Mouse (Mus musculus) ZHBTc4 (cell line): Measurements from ENCODE around the gene Tubb5.

ENCODE experiments used
- DNase-seq: peaks from one replicate; pipeline ENCODE4 v3.0.0-alpha.2; 2011; ENCODE audit warnings: low read depth, low spot score

Tubb5 gene

DNA sequence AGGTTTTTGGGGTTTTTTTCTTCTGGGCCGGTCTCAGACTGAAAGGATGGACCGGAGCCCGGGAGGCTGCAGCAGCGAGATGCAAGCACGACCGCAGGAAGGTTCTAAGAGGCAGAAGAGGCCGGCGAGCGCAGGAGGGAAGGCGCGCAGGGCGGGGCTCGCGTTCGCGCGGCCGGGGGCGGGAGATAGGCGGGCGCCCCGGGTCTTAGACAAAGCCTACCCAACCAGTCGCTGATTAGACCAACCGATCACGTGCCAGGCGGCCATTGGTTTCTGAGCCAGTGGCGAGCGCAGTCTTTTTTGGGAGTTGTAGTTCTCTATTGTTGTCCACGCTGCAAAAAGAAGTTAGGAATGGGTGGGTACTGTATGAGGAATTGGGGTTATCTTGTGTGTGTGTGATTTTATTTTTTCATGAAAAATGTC lies at the start of gene Tubb5:
Gene Tubb5 (minus strand): TSS at position 185 of the 423 bp plus-strand sequence.
- DNase-seq, result peak; percentile 99

DNA sequence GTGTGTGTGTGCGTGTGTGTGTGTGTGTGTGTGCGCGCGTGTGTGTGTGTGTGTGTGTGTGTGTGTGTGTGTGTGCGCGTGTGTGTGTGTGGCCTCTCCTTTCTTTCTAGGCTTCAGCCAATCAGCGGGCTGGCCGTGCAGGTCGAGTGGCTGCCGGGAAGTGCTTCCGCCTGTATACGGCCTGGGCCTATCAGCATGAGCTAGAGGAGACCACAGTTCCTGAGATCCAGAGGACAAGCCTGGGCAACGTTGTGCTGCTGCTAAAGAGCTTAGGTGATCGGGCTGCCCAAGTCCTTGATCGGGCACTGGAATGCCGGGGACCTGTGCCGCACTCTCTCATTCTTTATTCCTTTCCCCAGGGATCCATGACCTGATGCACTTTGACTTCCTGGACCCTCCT lies 49.6 kb upstream of the Tubb5 start:
- DNase-seq, result peak; percentile 91

DNA sequence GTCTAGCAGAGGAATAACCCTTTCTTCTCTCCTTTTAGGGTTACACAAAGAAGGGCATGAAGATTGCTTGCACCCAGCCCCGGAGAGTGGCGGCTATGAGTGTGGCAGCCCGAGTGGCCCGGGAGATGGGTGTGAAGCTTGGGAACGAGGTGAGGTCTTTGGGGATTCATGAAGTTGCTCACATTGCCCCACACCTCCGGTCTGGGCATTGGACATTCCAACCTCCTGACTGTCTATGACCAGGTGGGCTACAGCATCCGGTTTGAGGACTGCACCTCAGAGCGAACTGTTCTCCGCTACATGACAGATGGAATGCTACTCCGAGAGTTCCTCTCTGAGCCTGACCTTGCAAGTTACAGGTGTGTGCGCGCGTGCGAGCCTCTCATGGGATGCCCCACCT lies 45.7 kb upstream of the Tubb5 start:
- DNase-seq, result no peak

DNA sequence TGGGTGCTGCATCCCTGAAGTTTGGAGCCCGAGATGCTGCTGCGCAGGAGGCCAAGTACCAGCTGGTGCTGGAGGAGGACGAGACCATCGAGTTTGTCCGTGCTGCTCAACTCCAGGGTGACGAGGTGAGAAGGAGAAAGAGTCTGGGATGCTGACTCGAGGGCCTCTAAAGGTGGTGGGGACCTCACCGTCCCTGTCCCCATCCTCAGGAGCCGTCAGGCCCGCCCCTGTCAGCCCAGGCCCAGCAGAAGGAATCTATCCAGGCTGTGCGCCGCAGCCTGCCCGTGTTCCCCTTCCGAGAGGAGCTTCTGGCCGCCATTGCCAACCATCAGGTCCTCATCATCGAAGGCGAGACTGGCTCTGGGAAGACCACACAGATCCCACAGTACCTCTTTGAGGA lies 44.8 kb upstream of the Tubb5 start:
- no peak for DNase-seq

DNA sequence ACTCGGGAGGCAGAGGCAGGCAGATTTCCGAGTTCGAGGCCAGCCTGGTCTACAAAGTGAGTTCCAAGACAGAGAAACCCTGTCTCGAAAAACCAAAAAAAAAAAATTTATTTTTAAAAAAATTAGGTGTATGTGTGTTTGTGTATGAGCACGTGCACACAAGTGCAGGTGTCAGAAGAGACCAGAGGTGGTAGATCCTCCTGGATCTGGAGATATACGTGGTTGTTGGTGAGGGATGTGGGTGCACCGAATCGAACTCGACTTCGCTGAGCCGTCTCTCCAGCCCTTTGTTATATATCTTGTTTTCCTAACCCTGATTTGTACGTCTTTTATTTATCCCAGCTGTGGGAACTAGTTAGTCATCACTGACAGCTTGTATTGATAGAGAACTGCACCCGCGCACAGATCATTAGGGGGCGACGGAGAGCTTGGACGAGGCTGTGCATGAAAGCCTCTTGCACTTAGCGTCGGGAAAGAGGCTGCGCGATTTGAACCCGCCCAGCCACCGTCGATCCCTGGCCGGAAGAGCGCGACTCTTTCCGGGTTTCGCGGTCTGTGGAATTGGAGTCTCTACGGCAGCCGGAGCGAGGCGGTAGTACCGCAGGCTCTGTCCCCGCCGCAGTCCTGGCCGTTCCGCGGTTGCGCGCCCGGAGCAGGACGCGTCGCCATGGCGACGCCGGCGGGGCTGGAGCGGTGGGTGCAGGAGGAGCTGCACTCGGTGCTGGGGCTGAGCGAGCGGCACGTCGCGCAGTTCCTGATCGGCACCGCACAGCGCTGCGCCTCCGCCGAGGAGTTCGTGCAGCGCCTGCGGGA lies 41.3 kb upstream of the Tubb5 start, which contains the start of gene Dhx16:
Gene Dhx16 (plus strand): TSS at position 575 of the 813 bp plus-strand sequence.
- DNase-seq, result peak; percentile 98

DNA sequence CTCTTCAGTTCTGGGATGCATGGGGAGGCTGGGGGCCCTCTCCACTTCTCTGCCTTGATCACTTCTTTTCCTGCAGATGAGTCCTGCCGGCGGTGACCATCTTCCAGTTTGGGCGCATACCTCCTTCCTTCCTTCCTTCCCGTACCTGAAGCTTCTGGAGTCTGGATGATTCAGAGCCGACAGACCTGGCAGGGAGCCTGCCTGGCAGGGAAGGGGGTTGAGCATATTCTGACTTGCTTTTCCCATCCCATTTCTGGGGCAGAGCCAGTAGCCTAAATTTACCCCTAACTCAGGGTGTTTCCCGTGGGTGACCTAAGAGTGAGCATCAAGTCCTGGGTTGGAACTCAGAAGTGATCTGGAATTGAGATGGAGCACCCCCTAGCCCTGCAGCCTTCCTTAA lies 36.6 kb upstream of the Tubb5 start:
- DNase-seq, result no peak

DNA sequence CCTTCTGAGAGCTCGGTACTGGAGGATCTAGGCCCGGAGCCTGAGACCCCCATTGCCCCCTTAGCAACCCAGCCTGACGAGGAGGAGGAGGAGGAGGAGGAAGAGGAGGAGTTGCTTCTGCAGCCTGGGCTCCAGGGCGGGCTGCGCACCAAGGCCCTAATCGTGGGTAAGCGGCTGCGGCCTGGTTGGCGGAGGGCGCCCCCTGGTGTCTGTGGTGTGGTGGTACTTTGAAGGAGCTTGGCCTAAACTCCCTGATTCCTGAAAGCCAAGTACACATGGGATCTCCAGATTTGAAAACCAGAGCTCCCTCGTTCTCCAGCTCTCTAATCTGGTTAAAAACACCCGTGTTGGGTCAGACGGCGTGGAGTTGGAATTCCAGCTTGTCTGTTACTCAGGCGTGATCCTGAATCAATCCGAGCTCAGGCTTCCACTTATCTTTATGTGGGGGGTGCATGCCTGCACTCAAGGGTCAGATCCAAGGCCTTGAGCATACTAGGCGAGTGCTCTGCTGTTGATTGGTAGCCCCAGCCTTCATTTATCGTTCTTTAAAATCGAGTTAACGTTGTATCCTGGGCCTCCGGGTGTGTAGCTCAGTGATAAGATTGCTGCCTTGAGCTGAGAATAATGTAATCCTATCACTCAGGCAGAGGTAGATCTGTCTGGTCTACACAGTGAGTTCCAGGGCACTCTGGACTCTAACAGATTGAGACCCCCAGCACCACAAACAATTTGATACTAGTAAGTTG lies 35.8 kb upstream of the Tubb5 start:
- DNase-seq, result peak; percentile 91

DNA sequence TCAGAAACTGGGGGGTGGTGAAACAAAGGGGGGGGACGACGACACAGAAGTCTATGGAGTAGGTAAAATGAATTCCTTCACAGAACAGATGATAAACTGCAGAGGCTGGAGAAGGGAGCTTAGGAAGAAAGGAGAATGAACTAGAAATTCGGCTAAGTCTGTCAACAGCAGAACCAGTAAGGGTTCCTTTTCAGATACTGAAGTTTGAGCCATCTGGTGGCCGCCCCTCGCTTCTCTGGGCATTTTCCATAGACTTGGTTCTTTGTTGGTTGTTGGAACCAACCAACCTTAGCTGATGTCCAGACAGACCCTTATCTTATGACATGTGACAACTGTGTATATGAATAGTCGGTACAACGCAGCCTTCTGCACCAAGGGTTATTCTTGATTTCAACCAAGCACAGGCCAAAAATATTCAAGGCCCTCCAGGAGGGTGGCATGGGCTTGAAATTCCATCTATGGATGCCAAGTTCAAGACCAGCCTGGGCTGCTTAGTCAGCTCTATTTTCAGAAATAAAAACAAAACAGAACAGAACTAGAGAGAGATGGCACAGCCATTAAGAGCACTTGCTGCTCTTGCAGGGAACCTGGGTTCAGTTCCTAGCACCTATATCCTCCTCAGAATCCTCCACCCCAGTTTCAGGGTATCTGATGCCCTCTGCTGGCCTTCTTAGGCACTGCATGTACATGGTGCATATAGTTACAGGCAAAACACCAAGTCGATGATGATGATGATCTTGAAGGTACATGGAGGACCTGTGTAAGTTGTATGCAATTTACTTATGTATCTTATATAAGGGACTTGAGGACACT lies 33.0 kb upstream of the Tubb5 start:
- DNase-seq, result peak; percentile 82

DNA sequence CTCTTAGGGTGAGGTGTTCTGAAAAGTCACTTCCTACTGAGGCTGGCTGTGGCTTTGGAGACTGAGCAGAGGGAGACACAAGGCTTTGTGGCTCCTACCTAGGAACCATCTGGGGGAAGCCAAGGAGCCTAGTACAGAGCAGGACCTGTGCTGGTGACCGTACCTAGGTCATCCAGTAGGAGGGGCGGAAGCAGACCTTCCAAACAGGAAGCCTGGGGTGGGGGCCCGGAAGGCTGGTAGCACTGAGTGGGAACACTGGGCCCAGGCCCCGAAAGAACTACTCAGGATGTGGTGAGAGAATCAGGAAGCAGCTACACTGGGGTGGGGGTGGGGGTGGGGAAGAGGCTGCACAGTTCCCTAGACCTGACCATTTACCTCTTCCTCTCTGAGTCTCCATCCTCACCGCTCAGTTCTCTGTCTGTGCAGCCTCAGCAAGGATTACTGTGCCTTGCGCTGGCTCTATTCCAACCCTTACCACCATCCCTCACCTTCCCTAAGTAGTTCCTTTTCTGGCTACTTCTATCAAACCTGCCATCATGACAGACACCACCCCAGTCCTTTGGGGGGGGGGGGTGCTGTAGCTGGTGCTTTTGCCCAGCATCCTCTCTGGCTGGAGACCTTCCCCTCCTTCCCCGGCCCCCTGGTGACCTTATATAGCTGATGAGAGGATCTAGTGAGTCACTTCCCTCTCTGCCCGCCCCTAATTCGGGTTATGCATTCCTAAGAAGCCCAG lies 32.2 kb upstream of the Tubb5 start:
- DNase-seq, result peak; percentile 77

DNA sequence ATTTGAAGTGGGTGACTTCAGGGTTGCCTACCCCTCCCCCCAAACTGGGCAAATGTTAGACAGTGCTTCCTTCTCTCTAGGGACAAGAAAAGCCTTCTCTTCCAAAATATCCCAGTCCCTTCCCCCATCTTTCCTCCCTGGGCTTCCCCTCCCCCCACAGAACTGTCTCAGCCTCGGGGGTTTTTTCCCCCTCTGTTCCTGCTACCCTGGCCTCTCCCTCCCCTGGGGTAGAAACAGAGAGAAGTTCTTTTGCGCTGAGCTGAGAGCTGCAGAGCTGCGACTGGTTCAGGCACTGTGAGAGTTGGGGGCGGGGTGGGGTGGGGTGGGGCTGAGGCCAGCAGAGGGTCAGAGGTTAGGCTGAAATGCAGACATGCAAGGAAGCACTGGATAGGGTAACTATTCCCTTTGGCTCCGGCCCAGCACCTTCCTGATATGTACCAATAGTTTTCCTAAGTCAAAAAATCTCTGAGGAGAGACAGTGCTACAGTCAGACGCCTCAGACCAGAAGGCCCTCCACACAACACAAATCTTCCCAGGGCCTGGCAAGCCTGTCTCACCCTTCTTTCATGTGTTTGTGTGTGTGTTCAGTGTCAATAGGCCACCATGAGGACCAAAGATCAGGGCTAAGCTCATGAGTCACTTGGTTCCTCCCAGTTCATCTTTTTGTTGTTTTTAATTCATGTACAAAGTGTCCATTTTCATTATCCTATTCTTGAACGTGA lies 31.4 kb upstream of the Tubb5 start:
- peak; percentile 83 for DNase-seq

DNA sequence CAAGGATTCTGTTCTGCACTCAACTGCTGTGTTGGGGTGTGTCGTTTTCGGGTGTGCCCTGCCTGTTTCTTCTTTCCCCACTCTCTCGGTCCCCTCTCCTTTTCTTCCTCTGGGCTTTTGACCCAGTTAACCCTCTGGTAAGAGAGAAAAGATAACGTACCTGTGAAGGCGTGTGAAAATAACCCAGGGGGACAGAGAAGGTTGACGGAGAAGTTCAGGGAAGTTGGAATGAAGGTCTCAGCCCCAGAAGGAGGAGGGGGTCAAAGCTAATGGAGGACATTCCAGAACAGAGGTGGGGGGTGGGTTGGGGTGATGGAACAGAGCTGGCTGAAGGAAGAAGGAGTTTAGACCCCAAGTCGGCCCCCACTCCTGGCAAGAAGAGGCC lies 30.8 kb upstream of the Tubb5 start:
- no peak for DNase-seq

DNA sequence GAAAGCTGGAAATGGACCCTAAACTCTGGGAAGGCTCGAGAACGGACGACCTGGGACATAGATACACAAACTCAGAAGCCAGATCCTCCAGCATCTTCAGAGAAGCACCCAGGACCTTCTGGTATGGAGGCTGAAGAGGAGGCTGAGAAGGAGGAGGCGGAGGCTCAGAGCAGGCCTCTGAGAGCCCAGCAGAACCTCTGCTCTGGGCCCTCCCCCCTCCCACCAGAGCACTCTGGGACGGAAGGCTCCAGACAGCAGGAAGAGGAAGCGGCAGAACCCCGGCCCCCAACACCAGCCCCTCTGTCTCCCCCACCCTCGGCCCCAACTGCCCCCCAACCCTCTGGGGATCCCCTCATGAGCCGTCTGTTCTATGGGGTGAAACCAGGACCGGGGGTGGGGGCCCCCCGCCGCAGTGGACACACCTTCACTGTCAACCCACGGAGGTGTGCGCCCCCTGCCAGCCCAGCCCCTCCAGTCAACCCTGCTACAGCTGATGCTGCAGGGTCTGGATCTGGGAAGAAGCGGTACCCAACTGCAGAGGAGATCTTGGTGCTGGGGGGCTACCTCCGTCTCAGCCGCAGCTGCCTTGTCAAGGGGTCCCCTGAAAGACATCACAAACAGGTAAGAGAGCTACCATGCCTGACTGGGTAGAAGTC lies 30.2 kb upstream of the Tubb5 start:
- no peak for DNase-seq

DNA sequence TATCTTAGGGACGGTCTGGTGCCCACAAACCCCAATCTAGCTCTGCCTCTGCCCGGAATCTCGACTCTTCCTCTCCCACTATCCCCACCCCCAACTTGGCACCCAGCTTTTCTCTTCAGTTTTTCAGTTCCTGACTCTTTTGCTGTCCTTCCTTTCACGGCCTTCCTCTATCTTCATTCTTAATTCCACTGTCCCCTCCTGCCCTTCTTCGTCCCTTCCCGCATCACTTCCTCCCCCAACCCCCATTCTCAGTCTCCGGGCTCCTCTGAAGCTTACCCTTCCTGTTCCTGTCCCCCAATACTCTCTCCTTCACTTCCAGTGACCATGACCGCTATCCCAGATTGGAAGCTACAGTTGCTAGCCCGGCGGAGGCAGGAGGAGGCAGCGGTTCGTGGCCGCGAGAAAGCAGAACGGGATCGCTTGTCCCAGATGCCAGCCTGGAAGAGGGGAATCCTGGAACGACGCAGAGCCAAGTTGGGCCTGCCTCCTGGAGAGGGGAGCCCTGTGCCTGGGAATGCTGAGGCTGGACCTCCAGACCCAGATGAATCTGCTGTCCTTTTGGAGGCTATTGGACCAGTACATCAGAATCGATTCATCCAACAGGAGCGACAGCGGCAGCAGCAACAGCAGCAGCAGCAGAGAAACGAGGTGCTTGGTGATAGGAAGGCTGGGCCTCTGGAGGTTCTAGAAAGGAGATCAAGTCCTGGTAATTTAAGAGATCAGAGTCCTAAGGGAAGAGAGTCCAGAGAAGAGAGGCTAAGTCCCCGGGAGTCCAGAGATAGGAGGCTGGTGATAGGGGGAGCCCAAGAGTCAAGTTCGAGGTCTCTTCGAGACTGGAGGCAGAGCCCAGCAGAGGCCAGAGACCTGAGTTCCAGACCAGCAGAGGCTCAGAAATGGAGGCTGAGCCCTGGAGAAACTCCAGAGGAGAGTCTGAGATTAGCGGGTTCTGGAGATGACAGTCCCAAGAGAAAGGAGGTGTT lies 29.1 kb upstream of the Tubb5 start:
- DNase-seq, result peak; percentile 42

DNA sequence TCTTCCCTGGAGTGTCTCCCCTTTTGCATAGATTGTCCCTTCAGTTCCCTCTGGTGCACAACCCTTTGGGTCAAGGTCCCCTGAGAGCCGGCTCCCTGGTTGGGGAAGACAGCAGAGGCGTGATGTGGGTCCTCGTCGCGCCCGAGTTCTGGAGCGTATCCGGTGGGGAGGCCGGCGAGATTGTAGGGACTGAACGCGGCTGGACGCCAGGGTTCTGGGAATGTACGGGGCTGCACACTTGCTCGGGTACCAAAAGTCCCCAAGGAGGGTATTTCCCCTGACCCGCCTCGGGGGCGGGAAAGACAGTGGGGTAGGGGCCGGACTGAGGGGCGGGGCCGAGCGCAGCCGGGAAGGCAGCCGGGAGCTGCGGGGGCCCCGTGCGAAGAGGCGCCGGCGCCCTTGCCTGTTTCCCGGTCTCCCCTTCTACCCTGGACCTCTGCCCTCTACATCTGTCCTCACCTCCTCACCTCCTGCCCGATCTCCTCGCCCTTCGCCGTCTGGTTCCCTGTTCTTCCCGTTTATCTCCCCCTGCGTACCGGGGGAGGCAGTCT lies 28.2 kb upstream of the Tubb5 start:
- DNase-seq, result peak; percentile 70

DNA sequence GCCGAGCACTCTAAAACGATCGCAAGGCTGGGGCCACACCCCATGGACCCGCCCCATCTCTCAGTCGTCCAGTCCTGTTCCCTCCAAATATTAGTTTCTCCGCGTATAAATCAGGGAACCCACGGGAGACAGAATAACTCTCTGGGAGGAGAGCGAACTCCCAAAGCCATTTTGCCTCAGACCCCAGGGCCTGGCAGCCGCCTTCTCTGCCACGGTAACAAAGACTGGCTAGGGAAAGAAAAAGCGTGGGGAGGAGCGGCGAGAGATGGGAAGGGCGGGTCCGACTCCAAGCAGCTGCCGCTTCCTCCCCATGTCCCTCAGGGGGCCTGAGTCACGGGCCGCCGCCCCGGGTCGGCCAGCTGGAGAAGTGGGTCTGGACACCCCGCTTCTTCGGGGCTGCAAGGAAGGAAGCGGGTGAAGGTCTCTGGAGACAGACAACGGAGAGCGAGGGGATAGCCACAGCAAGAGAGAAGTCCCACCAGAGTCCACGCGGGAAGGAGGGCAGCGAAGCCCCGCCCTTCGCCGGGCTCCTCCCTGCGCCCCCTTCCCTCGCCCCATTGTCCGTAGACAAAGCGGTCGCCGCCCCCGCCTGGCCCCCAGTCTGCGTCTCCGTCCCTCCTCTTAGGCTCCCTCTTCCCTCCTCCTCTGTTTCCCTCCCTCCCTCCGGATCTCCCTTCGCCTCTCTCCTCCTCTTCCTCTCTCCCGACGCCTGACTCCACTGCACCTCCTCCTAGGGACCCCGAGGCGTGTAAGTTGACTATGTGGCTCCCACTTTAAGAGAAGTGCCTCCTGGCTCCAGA lies 27.6 kb upstream of the Tubb5 start, which contains the start of gene Ppp1r18:
Gene Ppp1r18 (plus strand): TSS at position 113 of the 800 bp plus-strand sequence.
- DNase-seq, result peak; percentile 68

DNA sequence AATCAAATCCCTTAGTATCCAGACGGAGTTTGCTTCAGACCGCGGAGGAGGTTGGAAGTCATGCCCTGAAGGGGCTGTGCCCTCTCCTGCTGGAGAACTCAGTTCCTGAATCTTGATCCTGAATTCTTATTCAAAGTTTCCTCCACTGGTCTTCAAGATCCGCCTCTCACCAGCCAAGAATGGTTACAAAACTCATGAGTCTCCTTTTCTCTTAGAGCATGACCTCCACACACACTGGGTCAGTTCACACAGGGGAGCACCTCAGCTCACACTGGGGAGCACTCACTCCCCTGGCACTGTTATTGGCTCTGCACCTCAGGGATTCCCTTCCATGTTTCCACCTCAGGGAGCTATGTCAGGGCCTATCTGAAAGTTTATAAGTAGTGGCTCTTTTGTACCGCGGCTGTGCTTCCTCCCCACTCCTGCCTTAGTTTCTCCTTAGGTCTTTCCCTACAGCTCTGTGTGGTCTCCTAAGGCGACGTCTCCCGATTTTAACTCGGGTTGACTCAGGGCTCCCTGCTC lies 26.8 kb upstream of the Tubb5 start:
- DNase-seq, result peak; percentile 49

DNA sequence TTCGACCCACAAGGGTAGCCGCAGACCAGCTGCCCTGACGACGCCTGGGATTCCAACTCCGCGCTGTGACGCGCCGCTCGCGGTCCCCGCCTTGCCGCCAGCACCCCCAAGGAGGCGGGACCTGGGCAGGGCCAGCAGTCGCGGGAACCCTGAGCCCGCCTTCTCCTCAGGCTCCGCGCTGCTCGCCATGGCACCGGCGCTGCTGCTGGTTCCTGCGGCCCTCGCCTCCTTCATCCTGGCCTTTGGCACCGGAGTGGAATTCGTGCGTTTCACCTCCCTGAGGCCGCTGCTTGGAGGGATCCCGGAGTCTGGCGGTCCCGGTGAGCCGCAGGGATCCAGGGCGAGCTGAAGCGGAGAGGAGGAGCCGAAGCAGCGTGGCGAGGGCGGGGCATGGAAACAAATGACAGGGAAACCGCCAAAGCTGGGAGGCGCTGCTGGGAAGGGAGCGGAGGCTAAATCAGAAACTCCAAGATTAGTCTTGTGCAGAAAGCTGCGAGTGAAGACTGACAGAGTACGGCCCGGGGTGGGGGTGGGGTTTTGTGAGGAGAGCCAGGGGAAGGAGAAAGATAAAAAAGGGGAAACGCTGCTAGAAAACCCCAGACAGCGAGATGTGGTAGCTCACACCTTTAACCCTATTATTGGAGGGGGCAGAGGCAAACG lies 23.2 kb upstream of the Tubb5 start, which contains the start of gene Nrm:
Gene Nrm (plus strand): TSS at position 121 of the 660 bp plus-strand sequence.
- DNase-seq, result peak; percentile 95
